Mouse (Mus musculus) brain, embryonic 14.5 days (tissue): Measurements from ENCODE around the gene Col24a1.

Experiments
- CTCF ChIP-seq: fragments of 200-500 bp; IDR thresholded peaks from 2 replicates; pipeline ENCODE4 v1.5.1; 2012; ENCODE audit warnings: inconsistent platforms, mild to moderate bottlenecking, moderate library complexity, borderline replicate concordance; ENCODE audit not compliant: insufficient read depth, insufficient read length; ENCODE audit errors: extremely low read depth
- POLR2A ChIP-seq: fragments of 200-500 bp; IDR thresholded peaks from 2 replicates; pipeline ENCODE4 v1.6.1; 2012; ENCODE audit warnings: mild to moderate bottlenecking, inconsistent platforms, borderline replicate concordance; ENCODE audit not compliant: poor library complexity, insufficient read depth, insufficient read length, severe bottlenecking; ENCODE audit errors: extremely low read depth

DNA sequence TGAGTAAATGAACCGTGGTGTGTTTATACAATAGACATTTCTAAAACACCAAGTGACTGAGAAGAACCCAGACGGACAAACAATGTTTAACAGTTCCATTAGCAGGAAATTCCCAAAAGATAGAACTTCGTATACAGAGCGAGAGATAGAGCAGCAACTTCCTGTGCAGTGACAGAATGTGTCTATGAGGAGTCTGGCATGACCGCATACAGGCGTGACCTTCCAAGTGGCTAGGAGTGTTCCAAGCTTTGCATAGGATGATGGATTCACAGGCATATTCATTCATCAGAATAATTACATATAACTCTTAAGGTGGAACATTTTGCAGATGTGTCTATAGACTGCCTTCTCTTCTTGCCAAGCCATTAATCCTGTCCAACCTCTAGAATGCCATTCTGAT, 18.1 kb upstream of the Col24a1 start:
- TF ChIP-seq POLR2A (no peak), CTCF (no peak)
